Mouse (Mus musculus) MEL (cell line): ENCODE measurements at regions not wholly inside any gene's neighbourhood (a gene's known extent, or its start where the extent isn't known, plus 50 kb on each side); places are given as distances from the start of the nearest gene placed in this dataset.

Experiments used
- DNase-seq: peaks from one replicate; pipeline ENCODE4 v3.0.0; 2011; ENCODE audit warnings: low read depth, low spot score
- H3K27ac ChIP-seq: 2 replicates; pipeline ENCODE4 v1.5.1; 2012; ENCODE audit warnings: low read depth, mild to moderate bottlenecking, control low read depth, low read length, moderate library complexity; ENCODE audit not compliant: control insufficient read depth
- H3K27me3 ChIP-seq, 2 experiments: fragments of 150-350 bp in 1 of 2; sonication (generic) in 1 of 2; 2 replicates each; pipeline ENCODE4 v1.6.1; 2012; ENCODE audit warnings: low read length in 2 of 2, mild to moderate bottlenecking in 2 of 2, improper control_type of control experiment in 1 of 2, moderate library complexity in 1 of 2; ENCODE audit not compliant: insufficient read depth in 2 of 2, control insufficient read depth in 1 of 2
- H3K36me3 ChIP-seq, 2 experiments: 2 replicates each; pipeline ENCODE4 v1.6.1; 2012 to 2014; ENCODE audit warnings: low read length in 2 of 2, improper control_type of control experiment in 1 of 2, inconsistent platforms in 1 of 2, mild to moderate bottlenecking in 1 of 2; ENCODE audit not compliant: insufficient read depth in 2 of 2, control insufficient read depth in 1 of 2
- H3K4me1 ChIP-seq, 2 experiments: fragments of 150-350 bp in 1 of 2; sonication (generic) in 1 of 2; 2 replicates each; pipeline ENCODE4 v1.6.1; 2012; ENCODE audit warnings: low read length in 2 of 2, improper control_type of control experiment in 1 of 2, mild to moderate bottlenecking in 1 of 2; ENCODE audit not compliant: insufficient read depth in 2 of 2, control insufficient read depth in 1 of 2
- H3K4me3 ChIP-seq, 2 experiments: fragments of 150-350 bp in 1 of 2; sonication (generic) in 1 of 2; 2 replicates each; pipeline ENCODE4 v1.5.1; 2012; ENCODE audit warnings: low read depth in 2 of 2, low read length in 2 of 2, mild to moderate bottlenecking in 2 of 2, moderate library complexity in 2 of 2, control low read depth in 1 of 2, improper control_type of control experiment in 1 of 2; ENCODE audit not compliant: control insufficient read depth in 1 of 2, insufficient read depth in 1 of 2
- H3K79me2 ChIP-seq: 2 replicates; pipeline ENCODE4 v1.6.1; 2012; ENCODE audit warnings: mild to moderate bottlenecking, low read length, moderate library complexity; ENCODE audit not compliant: control insufficient read depth, poor library complexity, insufficient read depth
- H3K9ac ChIP-seq: 2 replicates; pipeline ENCODE4 v1.6.1; 2012; ENCODE audit warnings: low read depth, mild to moderate bottlenecking, control low read depth, low read length, moderate library complexity; ENCODE audit not compliant: control insufficient read depth, poor library complexity, severe bottlenecking
- H3K9me3 ChIP-seq: fragments of 150-350 bp; sonication (generic); replicated peaks from 2 replicates; pipeline ENCODE4 v1.6.1; 2012; ENCODE audit warnings: mild to moderate bottlenecking, low read length, improper control_type of control experiment, moderate library complexity; ENCODE audit not compliant: insufficient read depth
- CHD1 ChIP-seq: IDR thresholded peaks from 2 replicates; pipeline ENCODE4 v1.6.1; 2012; ENCODE audit warnings: low read depth, mild to moderate bottlenecking, inconsistent platforms, low read length, improper control_type of control experiment
- CTCF ChIP-seq, 3 experiments: IDR thresholded peaks in 2 of 3; conservative IDR thresholded peaks in 1 of 3; 2 replicates each; pipeline ENCODE4 v1.5.1; 2011 to 2012; ENCODE audit warnings: low read length in 3 of 3, low read depth in 2 of 3, mild to moderate bottlenecking in 2 of 3, improper control_type of control experiment in 1 of 3, inconsistent platforms in 1 of 3, mixed read lengths in 1 of 3, moderate library complexity in 1 of 3; ENCODE audit not compliant: control insufficient read depth in 1 of 3, insufficient read depth in 1 of 3, poor library complexity in 1 of 3, severe bottlenecking in 1 of 3
- E2F4 ChIP-seq: IDR thresholded peaks from 2 replicates; pipeline ENCODE4 v1.6.1; 2011; ENCODE audit warnings: low read depth, low read length, improper control_type of control experiment, borderline replicate concordance
- ETS1 ChIP-seq: IDR thresholded peaks from 2 replicates; pipeline ENCODE4 v1.6.1; 2012; ENCODE audit warnings: low read depth, mild to moderate bottlenecking, inconsistent platforms, low read length, improper control_type of control experiment, moderate library complexity
- GABPA ChIP-seq: IDR thresholded peaks from 2 replicates; pipeline ENCODE4 v1.6.1; 2012; ENCODE audit warnings: low read depth, mild to moderate bottlenecking, inconsistent platforms, low read length, improper control_type of control experiment, moderate library complexity
- HCFC1 ChIP-seq: IDR thresholded peaks from 2 replicates; pipeline ENCODE4 v1.6.1; 2012; ENCODE audit warnings: low read depth, mild to moderate bottlenecking, inconsistent platforms, low read length, improper control_type of control experiment, moderate library complexity
- MAZ ChIP-seq: IDR thresholded peaks from 2 replicates; pipeline ENCODE4 v1.6.1; 2012; ENCODE audit warnings: low read depth, mild to moderate bottlenecking, inconsistent platforms, low read length, improper control_type of control experiment
- MEF2A ChIP-seq: IDR thresholded peaks from 2 replicates; pipeline ENCODE4 v1.6.1; 2014; ENCODE audit warnings: low read depth, mild to moderate bottlenecking, inconsistent platforms, low read length, improper control_type of control experiment; ENCODE audit not compliant: poor library complexity, insufficient replicate concordance, severe bottlenecking; ENCODE audit errors: extremely low read depth
- NELFE ChIP-seq: IDR thresholded peaks from 2 replicates; pipeline ENCODE4 v1.6.1; 2011; ENCODE audit warnings: low read depth, low read length, improper control_type of control experiment
- POLR2AphosphoS2 ChIP-seq: IDR thresholded peaks from 2 replicates; pipeline ENCODE4 v1.6.1; 2011; ENCODE audit warnings: low read length, improper control_type of control experiment
- POLR2AphosphoS5 ChIP-seq: IDR thresholded peaks from 2 replicates; pipeline ENCODE4 v1.6.1; 2012; ENCODE audit warnings: low read depth, borderline replicate concordance, mild to moderate bottlenecking, inconsistent platforms, low read length, moderate library complexity, mixed read lengths
- RAD21 ChIP-seq: IDR thresholded peaks from 2 replicates; pipeline ENCODE4 v1.6.1; 2011; ENCODE audit warnings: mild to moderate bottlenecking, low read depth, low read length, improper control_type of control experiment
- RCOR1 ChIP-seq: IDR thresholded peaks from 2 replicates; pipeline ENCODE4 v1.6.1; 2012; ENCODE audit warnings: low read depth, mild to moderate bottlenecking, inconsistent platforms, low read length, improper control_type of control experiment
- SIN3A ChIP-seq: IDR thresholded peaks from 2 replicates; pipeline ENCODE4 v1.6.1; 2012; ENCODE audit warnings: low read length, improper control_type of control experiment, inconsistent platforms
- SMC3 ChIP-seq: IDR thresholded peaks from 2 replicates; pipeline ENCODE4 v1.6.1; 2011; ENCODE audit warnings: low read depth, low read length, improper control_type of control experiment
- TAL1 ChIP-seq: IDR thresholded peaks from 2 replicates; pipeline ENCODE4 v1.6.1; 2012; ENCODE audit warnings: mild to moderate bottlenecking, inconsistent platforms, low read length, moderate library complexity, mixed read lengths
- TBP ChIP-seq: IDR thresholded peaks from 2 replicates; pipeline ENCODE4 v1.8.0; 2011; ENCODE audit warnings: low read depth, low read length, improper control_type of control experiment
- TCF12 ChIP-seq: IDR thresholded peaks from 2 replicates; pipeline ENCODE4 v1.6.1; 2014; ENCODE audit warnings: low read depth, mild to moderate bottlenecking, inconsistent platforms, low read length, improper control_type of control experiment, moderate library complexity
- USF1 ChIP-seq: IDR thresholded peaks from 2 replicates; pipeline ENCODE4 v1.6.1; 2014; ENCODE audit warnings: low read depth, mild to moderate bottlenecking, inconsistent platforms, low read length, improper control_type of control experiment, moderate library complexity
- USF2 ChIP-seq, 2 experiments: IDR thresholded peaks; 2 replicates each; pipeline ENCODE4 v1.6.1; 2011 to 2012; ENCODE audit warnings: improper control_type of control experiment in 2 of 2, low read length in 2 of 2, borderline replicate concordance in 1 of 2, inconsistent platforms in 1 of 2, low read depth in 1 of 2, mild to moderate bottlenecking in 1 of 2; ENCODE audit not compliant: insufficient read depth in 1 of 2
- ZC3H11A ChIP-seq: IDR thresholded peaks from 2 replicates; pipeline ENCODE4 v1.6.1; 2012; ENCODE audit warnings: low read depth, mild to moderate bottlenecking, inconsistent platforms, low read length, improper control_type of control experiment
- ZMIZ1 ChIP-seq: IDR thresholded peaks from 2 replicates; pipeline ENCODE4 v1.6.1; 2012; ENCODE audit warnings: low read depth, mild to moderate bottlenecking, inconsistent platforms, low read length, improper control_type of control experiment, moderate library complexity
- ZNF384 ChIP-seq: IDR thresholded peaks from 2 replicates; pipeline ENCODE4 v1.6.1; 2012; ENCODE audit warnings: low read depth, mild to moderate bottlenecking, inconsistent platforms, low read length, improper control_type of control experiment

DNA sequence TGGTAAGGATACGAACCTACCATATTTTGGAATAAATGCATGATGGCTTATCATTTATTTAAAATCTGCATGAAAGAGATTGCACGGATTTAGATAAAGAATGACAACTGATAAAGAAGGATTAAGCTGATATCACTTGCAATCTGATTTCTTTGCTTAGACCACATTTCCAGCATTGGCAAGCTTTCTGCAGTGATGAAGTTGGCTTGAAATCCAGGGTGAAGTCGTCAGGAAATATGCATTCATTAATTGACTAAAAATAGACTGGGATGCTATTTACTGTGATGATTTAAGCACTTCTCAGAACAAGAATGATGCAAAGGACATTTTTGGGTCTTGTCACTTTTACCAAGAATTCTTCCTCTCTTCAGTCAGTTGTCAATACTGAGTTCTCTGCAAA is 1341.1 kb downstream of the Zpld1 start:
- TF ChIP-seq GABPA (no peak), POLR2AphosphoS2 (no peak), TBP (no peak), SIN3A (no peak), ZNF384 (no peak), MEF2A (no peak), MAZ (no peak)
- TF ChIP-seq, all 39 proteins: peak for 0
- H3K4me1 ChIP-seq, result no peaks in the 10 kb centered on the region
- DNase-seq, result no peak
- H3K9ac ChIP-seq, result no peak overlapping the region
- no peaks in the 10 kb centered on the region for H3K36me3 ChIP-seq
- H3K79me2 ChIP-seq, result no peaks in the 10 kb centered on the region
- H3K27me3 ChIP-seq, result no peaks in the 10 kb centered on the region
- no peak overlapping the region for H3K27ac ChIP-seq
- H3K4me3 ChIP-seq, result no peak overlapping the region
- no peaks in the 10 kb centered on the region for H3K9me3 ChIP-seq

- Histone ChIP-seq H3K36me3 (no peaks in the 10 kb centered on the region; a peak in 1 of 4 replicates), H3K4me3 (no peak overlapping the region), H3K79me2 (no peaks in the 10 kb centered on the region), H3K9me3 (no peaks in the 10 kb centered on the region), H3K27ac (no peak overlapping the region), H3K9ac (no peak overlapping the region), H3K27me3 (no peaks in the 10 kb centered on the region), H3K4me1 (no peaks in the 10 kb centered on the region; a peak in 1 of 4 replicates)
- TF ChIP-seq ZNF384 (peak; percentile 69), MEF2A (no peak), HCFC1 (no peak), RAD21 (peak; percentile 53), ETS1 (no peak), TCF12 (no peak), NELFE (no peak), ZC3H11A (no peak), CTCF (IDR thresholded peaks at IDR 0.05 in 2 of 3, conservative IDR thresholded peaks at IDR 0.05 in 1 of 3; ENCODE audit: control insufficient read depth in 1 of 3, insufficient read depth in 1 of 3, low read depth in 2 of 3, low read length in 3 of 3, poor library complexity in 1 of 3, severe bottlenecking in 1 of 3) (peak in 2 of 3 experiments; percentile 8 to 12; a peak in 1 of 6 replicates), TAL1 (no peak)
- no peak for DNase-seq
Measured at GRCm38 (mm10) chr16:53945303-53945702, 1352.5 kb downstream of the Zpld1 start.

GRCm38 (mm10) chr16:53915794-53916193 is 1382.0 kb downstream of the Zpld1 start:
- Histone ChIP-seq H3K9me3 (no peaks in the 10 kb centered on the region), H3K79me2 (no peaks in the 10 kb centered on the region), H3K4me1 (no peaks in the 10 kb centered on the region), H3K27me3 (no peaks in the 10 kb centered on the region), H3K36me3 (no peaks in the 10 kb centered on the region), H3K4me3 (no peak overlapping the region), H3K9ac (no peak overlapping the region), H3K27ac (no peak overlapping the region)
- no peak for DNase-seq
- TF ChIP-seq E2F4, result no peak
- TF ChIP-seq CTCF (IDR thresholded peaks at IDR 0.05 in 2 of 3, conservative IDR thresholded peaks at IDR 0.05 in 1 of 3; ENCODE audit: control insufficient read depth in 1 of 3, insufficient read depth in 1 of 3, low read depth in 2 of 3, low read length in 3 of 3, poor library complexity in 1 of 3, severe bottlenecking in 1 of 3), result no peak
- TF ChIP-seq ZMIZ1, result no peak
- TF ChIP-seq RAD21, result no peak
- no peak for TF ChIP-seq POLR2AphosphoS5
- no peak for TF ChIP-seq HCFC1
- TF ChIP-seq CHD1, result no peak
- TF ChIP-seq SMC3, result no peak
- TF ChIP-seq TCF12, result no peak
- TF ChIP-seq RCOR1, result no peak
- TF ChIP-seq USF2 (IDR thresholded peaks at IDR 0.05; ENCODE audit: borderline replicate concordance in 1 of 2, insufficient read depth in 1 of 2, low read depth in 1 of 2, low read length in 2 of 2), result no peak
- TF ChIP-seq USF1, result no peak
